Mouse (Mus musculus) stomach, postnatal 0 days (tissue): ENCODE results near the gene Tsc22d4. TPM values are rescaled to one million over a fixed set of nuclear protein-coding genes. Genes with fewer than 3 reads are reported as not detected.
A peak's percentile ranks its signal among the peaks of the same experiment; 100 is the strongest.

Experiments
- ATAC-seq: fragments of 200-750 bp; cut with Nextera tagmentation; 2 replicates; pipeline ENCODE4 v1.8.0; 2017; ENCODE audit not compliant: low FRiP score, low TSS enrichment
- DNase-seq: peaks from one replicate; pipeline ENCODE4 v3.0.0-alpha.2; 2016; ENCODE audit warnings: low spot score
- H3K27ac ChIP-seq: fragments of 300-500 bp; sonication (generic); replicated peaks from 2 replicates; pipeline ENCODE4 v1.5.1; 2014; ENCODE audit warnings: mild to moderate bottlenecking, control low read depth
- H3K27me3 ChIP-seq: fragments of 300-500 bp; sonication (generic); 2 replicates; pipeline ENCODE4 v1.6.1; 2014; ENCODE audit warnings: low read length; ENCODE audit not compliant: control insufficient read depth, insufficient read depth
- H3K36me3 ChIP-seq: fragments of 300-500 bp; sonication (generic); 2 replicates; pipeline ENCODE4 v1.6.1; 2014; ENCODE audit warnings: low read length, mixed read lengths; ENCODE audit not compliant: control insufficient read depth, insufficient read depth
- H3K4me1 ChIP-seq: fragments of 300-500 bp; sonication (generic); replicated peaks from 2 replicates; pipeline ENCODE4 v1.6.1; 2014; ENCODE audit warnings: antibody characterized with exemption; ENCODE audit not compliant: control insufficient read depth, insufficient read depth
- H3K4me2 ChIP-seq: fragments of 300-500 bp; sonication (generic); replicated peaks from 2 replicates; pipeline ENCODE4 v1.6.1; 2014; ENCODE audit warnings: low read depth, mild to moderate bottlenecking, control low read depth, moderate library complexity
- H3K4me3 ChIP-seq: fragments of 300-500 bp; sonication (generic); 2 replicates; pipeline ENCODE4 v1.5.1; 2014; ENCODE audit warnings: low read depth, low read length, control low read depth
- H3K9ac ChIP-seq: fragments of 300-500 bp; sonication (generic); 2 replicates; pipeline ENCODE4 v1.6.1; 2014; ENCODE audit warnings: mild to moderate bottlenecking, low read length, control low read depth, mixed read lengths
- H3K9me3 ChIP-seq: fragments of 300-500 bp; sonication (generic); 2 replicates; pipeline ENCODE4 v1.6.1; 2016; ENCODE audit warnings: low read length; ENCODE audit not compliant: control insufficient read depth
- CTCF ChIP-seq: IDR thresholded peaks from 2 replicates; pipeline ENCODE4 v1.5.1; 2016; ENCODE audit warnings: antibody characterized with exemption, low read depth, mild to moderate bottlenecking, moderate library complexity
- EP300 ChIP-seq: optimal IDR thresholded peaks from 2 replicates; pipeline ENCODE3; 2016; ENCODE audit warnings: antibody characterized with exemption
- WGBS: fragments of 180-500 bp; shearing (Covaris S2); extraction: QIAGEN DNeasy Blood & Tissue Kit; methylation state at CpG from one replicate; pipeline ENCODE4 v1.1.7; 2014; 5-methylcytosine and 5-hydroxymethylcytosine counted together
- polyA plus RNA-seq: library from polyadenylated mRNA; unstranded; fragments of >200 nt; fragmentation: Nextera tagmentation; extraction: Ambion mirVana; gene quantifications from 2 replicates; pipeline ENCODE4 v1.2.1, GENCODE M21; 2015

Gene Tsc22d4
- polyA plus RNA-seq, 1 experiment from 2014 or later = 100 TPM

- no peak overlapping the region for H3K4me2 ChIP-seq
- no peak overlapping the region for H3K27ac ChIP-seq
- H3K4me3 ChIP-seq = no peak overlapping the region
- DNase-seq = no peak
- TF ChIP-seq CTCF (peak; percentile 70), EP300 (no peak)
- H3K9ac ChIP-seq = no peak overlapping the region
- no peaks in the 10 kb centered on the region for H3K9me3 ChIP-seq
- H3K36me3 ChIP-seq = no peaks in the 10 kb centered on the region
- 67% methylated on average over 3 of the region's 3 CpGs for WGBS
- H3K27me3 ChIP-seq = no peaks in the 10 kb centered on the region
- H3K4me1 ChIP-seq = no peaks in the 10 kb centered on the region
- no peak for ATAC-seq
Measured at GRCm38 (mm10) chr5:137766270-137766669, 20.7 kb downstream of the Tsc22d4 start.

GRCm38 (mm10) chr5:137768475-137768874, 22.9 kb downstream of the Tsc22d4 start:
- Histone ChIP-seq H3K4me3 (no peak overlapping the region), H3K9ac (no peak overlapping the region), H3K9me3 (no peaks in the 10 kb centered on the region), H3K27ac (no peak overlapping the region), H3K27me3 (no peaks in the 10 kb centered on the region), H3K4me2 (no peak overlapping the region), H3K4me1 (no peaks in the 10 kb centered on the region), H3K36me3 (no peaks in the 10 kb centered on the region)
- no peak for ATAC-seq
- no peak for DNase-seq
- 65% methylated on average over 1 of the region's 1 CpGs for WGBS
- no peak for TF ChIP-seq EP300
- no peak for TF ChIP-seq CTCF

- Histone ChIP-seq H3K4me2 (no peak overlapping the region), H3K4me1 (no peaks in the 10 kb centered on the region), H3K27ac (no peak overlapping the region), H3K27me3 (no peaks in the 10 kb centered on the region), H3K36me3 (no peaks in the 10 kb centered on the region), H3K9me3 (no peaks in the 10 kb centered on the region), H3K4me3 (no peak overlapping the region), H3K9ac (no peak overlapping the region)
- DNase-seq (no peak), ATAC-seq (peak; percentile 39; the same call in 1 of the 2 replicates)
- 48% methylated on average over 2 of the region's 2 CpGs for WGBS
- no peak for TF ChIP-seq EP300
- peak; percentile 94 for TF ChIP-seq CTCF
Measured at GRCm38 (mm10) chr5:137770709-137771108, 25.2 kb downstream of the Tsc22d4 start.

- Histone ChIP-seq H3K36me3 (no peaks in the 10 kb centered on the region), H3K4me3 (no peak overlapping the region), H3K4me1 (no peaks in the 10 kb centered on the region), H3K9me3 (no peaks in the 10 kb centered on the region), H3K27me3 (no peaks in the 10 kb centered on the region), H3K4me2 (no peak overlapping the region), H3K27ac (no peak overlapping the region), H3K9ac (no peak overlapping the region)
- DNase-seq = no peak
- no peak for ATAC-seq
- TF ChIP-seq CTCF (no peak), EP300 (no peak)
Measured at GRCm38 (mm10) chr5:137772755-137773154, 27.2 kb downstream of the Tsc22d4 start.

- no peak overlapping the region for H3K4me3 ChIP-seq
- 87% methylated on average over 2 of the region's 2 CpGs for WGBS
- H3K9ac ChIP-seq = no peak overlapping the region
- H3K36me3 ChIP-seq = 0 out of 2 replicates have a peak, but pooled peaks cover 1% of the 10 kb centered on the region
- 0 out of 2 replicates have a peak overlapping the region, but pooled peaks have one; percentile 14 for H3K27ac ChIP-seq
- H3K27me3 ChIP-seq = no peaks in the 10 kb centered on the region
- H3K9me3 ChIP-seq = no peaks in the 10 kb centered on the region
- ATAC-seq = no peak
- H3K4me2 ChIP-seq = no peak overlapping the region
- H3K4me1 ChIP-seq = no peaks in the 10 kb centered on the region
- peak; percentile 8 for DNase-seq
- TF ChIP-seq CTCF (no peak), EP300 (no peak)
Measured at GRCm38 (mm10) chr5:137775587-137776290, 30.2 kb downstream of the Tsc22d4 start.

GRCm38 (mm10) chr5:137776408-137776918, 30.9 kb downstream of the Tsc22d4 start:
- peak; percentile 62 for DNase-seq
- no peak overlapping the region for H3K4me2 ChIP-seq
- H3K27me3 ChIP-seq = no peaks in the 10 kb centered on the region
- WGBS = 15% methylated on average over 5 of the region's 5 CpGs
- no peak overlapping the region for H3K9ac ChIP-seq
- no peak overlapping the region for H3K4me3 ChIP-seq
- no peaks in the 10 kb centered on the region for H3K4me1 ChIP-seq
- no peak; the same call in 1 of the 2 replicates for TF ChIP-seq CTCF
- TF ChIP-seq EP300 = no peak
- no peaks in the 10 kb centered on the region for H3K9me3 ChIP-seq
- 0 out of 2 replicates have a peak overlapping the region, but pooled peaks have one; percentile 14 for H3K27ac ChIP-seq
- 0 out of 2 replicates have a peak, but pooled peaks cover 2% of the 10 kb centered on the region for H3K36me3 ChIP-seq
- peak; percentile 33; the same call in 1 of the 2 replicates for ATAC-seq
